Mouse (Mus musculus): ENCODE data around the gene Mmachc.

GRCm38 (mm10) chr4:116707666-116708065 is 540 bp downstream of the Mmachc start:
- no peak for TF ChIP-seq GATA1 (IDR thresholded peaks at IDR 0.05; ENCODE audit: low read length)
- no peak for TF ChIP-seq TAL1 (IDR thresholded peaks at IDR 0.05; ENCODE audit: low read length)
